Comparison of ENCODE assay signal across 10 mouse cellular contexts in the genomic region with DNA sequence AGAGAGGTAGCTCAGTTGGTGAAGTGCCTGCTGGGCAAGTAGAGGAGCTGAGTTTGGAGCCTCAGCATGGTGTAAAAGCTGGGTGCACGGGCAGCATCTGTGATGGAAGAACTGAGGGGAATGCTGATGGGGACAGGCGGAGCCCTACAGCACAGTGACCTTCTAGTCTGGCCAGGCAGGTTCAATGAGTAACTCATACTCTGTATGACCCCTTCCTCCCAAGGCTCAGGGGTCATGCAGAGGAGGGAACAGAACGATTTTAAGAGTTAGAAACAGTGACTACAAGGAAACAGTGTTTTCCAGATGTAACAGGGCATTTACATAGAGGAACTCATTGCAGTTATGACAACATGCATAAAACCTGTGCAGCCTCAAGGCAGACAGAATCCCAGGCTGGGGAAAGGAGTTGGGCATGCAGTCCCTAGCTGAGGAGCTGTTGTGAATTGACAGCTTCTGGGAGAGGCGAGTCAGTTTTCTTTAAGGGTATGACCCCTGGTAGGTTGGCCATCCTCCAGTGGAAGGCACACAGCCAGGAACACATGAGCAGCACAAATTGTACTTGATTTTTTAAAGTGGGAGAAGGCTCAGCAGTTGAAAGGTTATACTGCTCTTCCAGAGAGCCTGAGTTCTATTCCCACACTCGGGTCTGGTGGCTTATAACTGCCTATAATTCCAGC. TPM values are rescaled to one million over a fixed set of nuclear protein-coding genes. Genes with fewer than 3 reads are reported as not detected.
DNase-seq lines count a peak whose midpoint lies in the region; ATAC-seq and TF ChIP-seq lines count a peak whose summit lies in the region.
"Had no signal": no experiment of that assay in that cellular context is flagged by ENCODE, and none has a peak within 500 bp of the region (broad histone marks: within the 10 kb centered on the region; RNA-seq: fewer than 3 reads in every experiment).

No protein-coding gene starts in this region.

- H3K4me3 ChIP-seq in heart, embryonic 11.5 days (ENCODE audit: low read depth, low read length), result no peak overlapping the region
- H3K4me3 ChIP-seq in heart, postnatal 0 days (ENCODE audit: low read depth, low read length), result no peak overlapping the region
- H3K4me3 ChIP-seq in hindbrain, embryonic 13.5 days, result no peak overlapping the region
- H3K4me3 ChIP-seq: neural tube, embryonic 12.5 days had no signal

- no peaks in the 10 kb centered on the region for H3K9me3 ChIP-seq in heart, embryonic 11.5 days (replicated peaks; ENCODE audit: control insufficient read depth, low read length)
- H3K9me3 ChIP-seq in heart, postnatal 0 days (replicated peaks; ENCODE audit: control insufficient read depth, low read length), result no peaks in the 10 kb centered on the region
- no peaks in the 10 kb centered on the region for H3K9me3 ChIP-seq in hindbrain, embryonic 13.5 days
- H3K9me3 ChIP-seq: neural tube, embryonic 12.5 days had no signal

- no peaks in the 10 kb centered on the region for H3K4me1 ChIP-seq in heart, embryonic 11.5 days (ENCODE audit: control insufficient read depth, insufficient read depth, low read length)
- peaks cover 10% of the 10 kb centered on the region for H3K4me1 ChIP-seq in heart, postnatal 0 days (ENCODE audit: control insufficient read depth, insufficient read depth)
- no peaks in the 10 kb centered on the region; the same call in 1 of the 2 replicates for H3K4me1 ChIP-seq in hindbrain, embryonic 13.5 days (replicated peaks)
- H3K4me1 ChIP-seq: neural tube, embryonic 12.5 days had no signal

- no peak overlapping the region for H3K4me2 ChIP-seq in heart, embryonic 11.5 days
- no peak overlapping the region for H3K4me2 ChIP-seq in heart, postnatal 0 days (ENCODE audit: low read depth, low read length)
- H3K4me2 ChIP-seq in hindbrain, embryonic 13.5 days, result no peak overlapping the region
- H3K4me2 ChIP-seq: neural tube, embryonic 12.5 days had no signal

- TF ChIP-seq EP300 in heart, postnatal 0 days (IDR thresholded peaks at IDR 0.05; ENCODE audit: low read depth), result 0 out of 2 replicates have a peak, but pooled peaks have one; percentile 41

- no peak for ATAC-seq in heart, embryonic 11.5 days (replicated peaks; ENCODE audit: insufficient number of reproducible peaks, low FRiP score, low TSS enrichment)
- ATAC-seq in heart, postnatal 0 days (ENCODE audit: insufficient read depth, low read depth), result peak; percentile 84
- no peak for ATAC-seq in hindbrain, embryonic 13.5 days (ENCODE audit: low FRiP score)
- no peak for ATAC-seq in megakaryocyte-erythroid progenitor cell, adult 5-6 weeks (replicated peaks; ENCODE audit: low FRiP score, low TSS enrichment, poor library complexity, severe bottlenecking)

- no peak overlapping the region for H3K27ac ChIP-seq in heart, embryonic 11.5 days (ENCODE audit: low read depth, low read length)
- H3K27ac ChIP-seq in heart, postnatal 0 days (ENCODE audit: low read depth), result peak overlapping the region; percentile 64
- H3K27ac ChIP-seq in hindbrain, embryonic 13.5 days, result no peak overlapping the region
- H3K27ac ChIP-seq: neural tube, embryonic 12.5 days had no signal

- TF ChIP-seq CTCF in heart, postnatal 0 days (IDR thresholded peaks at IDR 0.05; ENCODE audit: low read depth), result no peak

- 75% methylated on average over 5 of the region's 5 CpGs for WGBS in heart, embryonic 11.5 days (ENCODE audit: insufficient replicate concordance)
- 57% methylated on average over 5 of the region's 5 CpGs for WGBS in heart, postnatal 0 days
- 72% methylated on average over 5 of the region's 5 CpGs for WGBS in hindbrain, embryonic 13.5 days

- H3K9ac ChIP-seq in heart, embryonic 11.5 days (ENCODE audit: low read depth, low read length), result no peak overlapping the region
- H3K9ac ChIP-seq in heart, postnatal 0 days (replicated peaks; ENCODE audit: low read depth, low read length), result no peak overlapping the region
- no peak overlapping the region for H3K9ac ChIP-seq in hindbrain, embryonic 13.5 days
- H3K9ac ChIP-seq: neural tube, embryonic 12.5 days had no signal

- peak; percentile 89 to 91 for DNase-seq in heart, adult 18-20 months
- DNase-seq in adrenal gland, adult 8-10 months, result peak; percentile 37
- DNase-seq in heart, postnatal 0 days (ENCODE audit: low spot score), result peak; percentile 69
- DNase-seq in lung, adult 18-20 months, result peak; percentile 80 to 84
- peak; percentile 20 to 80 for DNase-seq in urinary bladder, postnatal 36 days (ENCODE audit: low spot score in 2 of 2)

- no peaks in the 10 kb centered on the region for H3K27me3 ChIP-seq in heart, embryonic 11.5 days (ENCODE audit: control insufficient read depth, insufficient read depth, low read length)
- H3K27me3 ChIP-seq in heart, postnatal 0 days (ENCODE audit: control insufficient read depth, insufficient read depth, low read length), result no peaks in the 10 kb centered on the region
- H3K27me3 ChIP-seq in hindbrain, embryonic 13.5 days, result no peaks in the 10 kb centered on the region
- H3K27me3 ChIP-seq: CH12.LX; neural tube, embryonic 12.5 days had no signal

- H3K36me3 ChIP-seq in heart, embryonic 11.5 days (ENCODE audit: control insufficient read depth, insufficient read depth, low read length), result peaks cover 19% of the 10 kb centered on the region
- H3K36me3 ChIP-seq in heart, postnatal 0 days (replicated peaks; ENCODE audit: control insufficient read depth, insufficient read depth, low read length), result peaks cover 60% of the 10 kb centered on the region
- H3K36me3 ChIP-seq in hindbrain, embryonic 13.5 days, result peaks cover 67% of the 10 kb centered on the region

RNA-seq across cellular contexts. Expression of a gene that starts 30.7 kb away (rescaled TPM):
- total RNA-seq in heart, adult 18-20 months (2021), result 1 to 10 TPM; 8.9 to 9.1 TPM
- 16.3 and 19.5 TPM in 2 replicates for polyA plus RNA-seq in heart, embryonic 11.5 days (2014; fragmentation: Nextera tagmentation; extraction: Ambion mirVana)
- total RNA-seq in adrenal gland, adult 8-10 months (2022), result 10 to 100 TPM; 21.5 to 30.6 (median 24.0) TPM
- total RNA-seq in heart, postnatal 0 days (2014; rRNA removed; ENCODE audit: low replicate concordance), result 13.6 and 31.9 TPM in 2 replicates
- polyA plus RNA-seq in heart, postnatal 0 days (2015; fragmentation: Nextera tagmentation; extraction: Ambion mirVana), result 7.4 and 8.3 TPM in 2 replicates
- polyA plus RNA-seq in hindbrain, embryonic 13.5 days (2015; fragmentation: Nextera tagmentation; extraction: Ambion mirVana), result 20.5 and 21.7 TPM in 2 replicates
- 8.2 and 8.8 TPM in 2 replicates for total RNA-seq in megakaryocyte-erythroid progenitor cell, adult 5-6 weeks (2014; fragmentation: Nextera tagmentation)
- total RNA-seq in megakaryocyte-erythroid progenitor cell, adult 5-6 weeks (2017), result 6.2 and 7.5 TPM in 2 replicates

Comparison
In these comparisons a context has a peak if more than half of its experiments do, and no peak if none do; other contexts are left out.
1. DNase-seq: peak in every context shown above with its lines; median percentile 90 in heart, adult 18-20 months; 82 in lung, adult 18-20 months; 69 in heart, postnatal 0 days; 50 in urinary bladder, postnatal 36 days; 37 in adrenal gland, adult 8-10 months.